ENCODE assay signal across 7 mouse cellular contexts in the genomic region with DNA sequence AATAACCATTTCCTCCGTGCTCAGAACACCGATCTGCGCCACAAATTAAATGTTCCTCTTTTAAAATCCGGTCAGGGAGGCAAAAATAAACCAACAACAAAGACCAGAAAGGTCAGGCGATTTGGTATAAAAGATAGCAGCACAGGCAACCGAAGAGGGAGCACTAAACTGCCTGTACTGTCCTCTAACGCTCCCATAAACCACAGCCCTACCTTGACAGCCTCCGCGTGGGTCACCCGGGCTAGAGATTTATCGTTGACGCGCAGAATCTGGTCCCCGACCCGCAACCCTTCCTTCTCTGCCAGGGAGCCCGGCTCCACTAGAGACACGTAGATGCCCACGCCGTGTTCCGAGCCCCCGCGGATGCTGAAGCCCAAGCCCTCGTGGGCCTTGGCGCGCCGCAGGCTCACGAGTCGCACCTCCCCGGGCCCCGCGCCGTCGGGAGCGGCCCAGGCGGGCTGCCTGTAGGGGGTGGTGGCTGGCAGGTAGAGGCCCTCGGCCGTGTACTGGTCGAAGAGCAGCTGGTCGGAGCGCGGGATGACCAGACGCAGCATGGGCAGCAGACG. TPM values are rescaled to one million over a fixed set of nuclear protein-coding genes. Genes with fewer than 3 reads are reported as not detected.
DNase-seq lines count a peak whose midpoint lies in the region; ATAC-seq and TF ChIP-seq lines count a peak whose summit lies in the region.

No protein-coding gene starts in this region.

- H3K4me2 ChIP-seq in intestine, embryonic 15.5 days (replicated peaks) = peak overlapping the region; percentile 92

- peaks cover 12% of the 10 kb centered on the region for H3K27me3 ChIP-seq in intestine, embryonic 15.5 days (replicated peaks)

- H3K36me3 ChIP-seq in intestine, embryonic 15.5 days = no peaks in the 10 kb centered on the region

- H3K27ac ChIP-seq in embryonic fibroblast, embryonic 13.5 days (ENCODE audit: insufficient read depth, low read length) = no peak overlapping the region
- H3K27ac ChIP-seq in intestine, embryonic 15.5 days = no peak overlapping the region
- no peak overlapping the region for H3K27ac ChIP-seq in olfactory bulb, adult 2 months (ENCODE audit: insufficient read depth, low read depth, low read length)

- H3K4me1 ChIP-seq in embryonic fibroblast, embryonic 13.5 days (ENCODE audit: control insufficient read depth, insufficient read depth, low read length) = peaks cover 3% of the 10 kb centered on the region; the same call in 1 of the 2 replicates
- peaks cover 18% of the 10 kb centered on the region for H3K4me1 ChIP-seq in intestine, embryonic 15.5 days (replicated peaks)
- peaks cover 22% of the 10 kb centered on the region for H3K4me1 ChIP-seq in olfactory bulb, adult 2 months (ENCODE audit: control insufficient read depth, insufficient read depth, low read length)

- no peak for TF ChIP-seq CTCF in embryonic fibroblast, embryonic 13.5 days (IDR thresholded peaks at IDR 0.05; ENCODE audit: borderline replicate concordance, insufficient read depth, low read length)
- no peak for TF ChIP-seq CTCF in olfactory bulb, adult 2 months (IDR thresholded peaks at IDR 0.05; ENCODE audit: insufficient read depth, low read depth, low read length)

- peak overlapping the region; percentile 22 for H3K4me3 ChIP-seq in embryonic fibroblast, embryonic 13.5 days (ENCODE audit: insufficient read depth, low read length)
- peak overlapping the region; percentile 64 for H3K4me3 ChIP-seq in intestine, embryonic 15.5 days (replicated peaks)
- H3K4me3 ChIP-seq in olfactory bulb, adult 2 months (ENCODE audit: insufficient read depth, low read depth, low read length) = peak overlapping the region; percentile 60

- no peaks in the 10 kb centered on the region for H3K9me3 ChIP-seq in intestine, embryonic 15.5 days

- DNase-seq in ovary, postnatal 10 days (ENCODE audit: low spot score) = peak; percentile 2
- no peak for DNase-seq in ovary, adult 18-20 months (ENCODE audit: low spot score)
- no peak for DNase-seq in B cell, adult 2 months
- DNase-seq in layer of hippocampus, postnatal 14 days (ENCODE audit: low spot score in 2 of 2) = no peak

- TF ChIP-seq POLR2A in embryonic fibroblast, embryonic 13.5 days (IDR thresholded peaks at IDR 0.05; ENCODE audit: low read depth, low read length) = no peak
- TF ChIP-seq POLR2A in olfactory bulb, adult 2 months (IDR thresholded peaks at IDR 0.05; ENCODE audit: insufficient read depth, low read depth, low read length) = no peak

- WGBS in intestine, embryonic 15.5 days = 5% methylated on average over 43 of the region's 43 CpGs
- 7% methylated on average over 43 of the region's 43 CpGs for WGBS in olfactory bulb, adult 2 months

- H3K9ac ChIP-seq in intestine, embryonic 15.5 days = peak overlapping the region; percentile 68

- ATAC-seq in intestine, embryonic 15.5 days = peak; percentile 50

RNA-seq across cellular contexts. Expression of a gene that starts 1.3 kb away (rescaled TPM):
- polyA plus RNA-seq in embryonic fibroblast, embryonic 13.5 days (2011; ENCODE audit: insufficient read length, low read depth, missing spikeins) = 6.1 and 7.5 TPM in 2 replicates
- 4.0 and 4.6 TPM in 2 replicates for polyA plus RNA-seq in intestine, embryonic 15.5 days (2015; fragmentation: Nextera tagmentation; extraction: Ambion mirVana)
- not detected in 2 replicates for polyA plus RNA-seq in olfactory bulb, adult 2 months (2012; ENCODE audit: insufficient read depth, insufficient read length, low replicate concordance, missing spikeins)
- 10 to 100 TPM; 24.9 to 26.6 TPM for total RNA-seq in layer of hippocampus, postnatal 14 days (2021)

RNA-seq across cellular contexts. Expression of a gene that starts 50.1 kb away (rescaled TPM):
- polyA plus RNA-seq in embryonic fibroblast, embryonic 13.5 days (2011; ENCODE audit: insufficient read length, low read depth, missing spikeins) = 181 and 213 TPM in 2 replicates
- polyA plus RNA-seq in intestine, embryonic 15.5 days (2015; fragmentation: Nextera tagmentation; extraction: Ambion mirVana) = 288 and 316 TPM in 2 replicates
- not detected in 2 replicates for polyA plus RNA-seq in olfactory bulb, adult 2 months (2012; ENCODE audit: insufficient read depth, insufficient read length, low replicate concordance, missing spikeins)
- 100 to 1,000 TPM; 132 to 142 TPM for total RNA-seq in layer of hippocampus, postnatal 14 days (2021)
